8 mouse cellular contexts compared by ENCODE assay signal in the genomic region with DNA sequence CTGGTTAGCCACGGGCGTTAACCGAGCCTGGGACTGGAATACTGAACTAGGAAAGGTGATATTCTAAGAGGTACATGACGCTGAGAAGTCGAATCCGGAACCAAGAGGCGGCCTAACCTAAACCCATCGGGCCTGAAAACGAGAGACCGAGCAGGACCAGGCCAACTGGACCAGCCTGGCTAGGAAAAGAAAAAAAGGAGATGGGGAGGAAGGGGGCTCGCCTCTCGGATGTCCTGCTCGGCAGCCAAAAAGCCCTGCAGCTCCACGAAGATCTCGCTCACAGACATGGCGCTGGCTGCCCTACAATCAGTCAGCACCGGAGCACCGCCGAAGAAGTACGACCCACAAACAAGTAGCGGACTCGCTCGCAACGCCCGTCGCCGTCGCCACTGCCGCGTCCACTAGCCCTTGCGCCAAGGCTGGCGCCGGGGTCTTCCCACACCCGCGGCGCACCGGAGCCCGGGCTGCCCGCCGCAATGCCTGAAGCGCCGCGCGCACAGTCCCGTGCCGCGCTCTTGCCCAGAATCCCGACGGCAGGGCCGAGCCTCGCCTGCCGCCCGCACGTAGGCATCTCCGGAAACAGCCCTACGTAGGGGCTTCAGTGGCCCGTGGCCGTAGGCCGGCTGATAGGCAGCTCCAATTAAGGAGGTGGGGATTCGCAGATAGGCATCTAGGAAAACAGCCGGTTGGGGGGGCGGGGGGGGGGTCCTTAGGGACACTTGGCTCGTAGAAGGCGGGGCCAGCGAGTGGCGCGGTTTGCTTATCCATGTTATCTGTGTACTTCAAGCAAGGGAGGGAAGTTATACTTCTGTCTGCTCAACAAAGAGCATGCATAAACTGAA. TPM values are rescaled to one million over a fixed set of nuclear protein-coding genes. Genes with fewer than 3 reads are reported as not detected.
DNase-seq lines count a peak whose midpoint lies in the region; TF ChIP-seq lines count a peak whose summit lies in the region.

No protein-coding gene starts in this region.

- intact Hi-C loops in gastrocnemius, adult 2 months (cut with DNase I): no loop called here

- peaks cover 12% of the 10 kb centered on the region for H3K4me1 ChIP-seq in megakaryocyte, embryonic 14.5 days

- peaks cover 2% of the 10 kb centered on the region for H3K27me3 ChIP-seq in megakaryocyte, embryonic 14.5 days (replicated peaks)

- H3K36me3 ChIP-seq in megakaryocyte, embryonic 14.5 days (replicated peaks; ENCODE audit: low read length): peaks cover 23% of the 10 kb centered on the region

- H3K4me3 ChIP-seq in gastrocnemius, adult 2 months: peak overlapping the region; percentile 74
- H3K4me3 ChIP-seq in megakaryocyte, embryonic 14.5 days (replicated peaks): peak overlapping the region; percentile 94

- H3K9me3 ChIP-seq in megakaryocyte, embryonic 14.5 days: no peaks in the 10 kb centered on the region

- peak overlapping the region; percentile 99 for H3K27ac ChIP-seq in gastrocnemius, adult 2 months

- TF ChIP-seq CTCF in gastrocnemius, adult 2 months (IDR thresholded peaks at IDR 0.05): no peak

- peak; percentile 84 for DNase-seq in WW6 (ENCODE audit: low read depth, low spot score)
- DNase-seq in cerebellum, postnatal 4 days (ENCODE audit: low spot score in 2 of 2): peak; percentile 75 to 90
- DNase-seq in gastrocnemius, adult 2 months: peak; percentile 93
- peak; percentile 71 for DNase-seq in hindlimb bud, embryonic 11.5 days (ENCODE audit: extremely low spot score, low read depth, low spot score)
- peak; percentile 83 to 86 for DNase-seq in left cerebral cortex, adult 8-10 months (ENCODE audit: low spot score in 2 of 2)
- DNase-seq in right cerebral cortex, postnatal 10 days (ENCODE audit: low spot score in 2 of 2): peak; percentile 90 to 91
- peak; percentile 88 for DNase-seq in urinary bladder, postnatal 25 days (ENCODE audit: low spot score)

RNA-seq across cellular contexts. Expression of a gene that starts 0.5 kb away (rescaled TPM):
- 10 to 100 TPM; 49.4 TPM for total RNA-seq in gastrocnemius, adult 2 months (2021)
- 100 to 1,000 TPM; 113 to 126 (median 120) TPM for total RNA-seq in left cerebral cortex, adult 8-10 months (2022)
- polyA plus RNA-seq in megakaryocyte, embryonic 14.5 days (2012; ENCODE audit: insufficient read depth, low replicate concordance): 2.1 and 3.9 TPM in 2 replicates

RNA-seq across cellular contexts. Expression of a gene that starts 10.6 kb away (rescaled TPM):
- total RNA-seq in gastrocnemius, adult 2 months (2021): 10 to 100 TPM; 16.1 to 21.3 TPM
- total RNA-seq in left cerebral cortex, adult 8-10 months (2022): 10 to 100 TPM; 17.6 to 22.6 (median 19.9) TPM
- 0.90 and 8.8 TPM in 2 replicates for polyA plus RNA-seq in megakaryocyte, embryonic 14.5 days (2012; ENCODE audit: insufficient read depth, low replicate concordance)

Comparison
In these comparisons a context has a peak if more than half of its experiments do, and no peak if none do; other contexts are left out.
1. Peak in every context shown above with its lines: DNase-seq, H3K4me3 ChIP-seq and H3K27ac ChIP-seq.